ENCODE assay signal across 19 mouse cellular contexts in genomic region chr7:97730427-97730826, GRCm38 (mm10). TPM values are rescaled to one million over a fixed set of nuclear protein-coding genes. Genes with fewer than 3 reads are reported as not detected.
DNase-seq lines count a peak whose midpoint lies in the region; ATAC-seq lines count a peak whose summit lies in the region.
"Had no signal": no experiment of that assay in that cellular context is flagged by ENCODE, and none has a peak within 500 bp of the region (broad histone marks: within the 10 kb centered on the region; RNA-seq: fewer than 3 reads in every experiment).

No protein-coding gene starts in this region.

- H3K27ac ChIP-seq in midbrain, embryonic 11.5 days (ENCODE audit: low read depth, low read length): no peak overlapping the region
- no peak overlapping the region for H3K27ac ChIP-seq in midbrain, embryonic 14.5 days (replicated peaks; ENCODE audit: low read depth, low read length)
- H3K27ac ChIP-seq: embryonic facial prominence, embryonic 15.5 days; hindbrain, embryonic 15.5 days; liver, embryonic 12.5 days had no signal

- H3K9ac ChIP-seq in midbrain, embryonic 11.5 days (ENCODE audit: low read length): no peak overlapping the region
- H3K9ac ChIP-seq in midbrain, embryonic 14.5 days (replicated peaks; ENCODE audit: low read length): no peak overlapping the region
- H3K9ac ChIP-seq: embryonic facial prominence, embryonic 15.5 days; hindbrain, embryonic 15.5 days; liver, embryonic 12.5 days; lung, embryonic 14.5 days had no signal

- peaks cover 20% of the 10 kb centered on the region for H3K4me1 ChIP-seq in midbrain, embryonic 11.5 days (ENCODE audit: control insufficient read depth, insufficient read depth, low read length)
- H3K4me1 ChIP-seq in midbrain, embryonic 14.5 days (ENCODE audit: control insufficient read depth, insufficient read depth, low read length): peaks cover 3% of the 10 kb centered on the region; the same call in 1 of the 2 replicates
- H3K4me1 ChIP-seq: embryonic facial prominence, embryonic 15.5 days had no signal

- H3K4me2 ChIP-seq in midbrain, embryonic 11.5 days: no peak overlapping the region
- no peak overlapping the region for H3K4me2 ChIP-seq in midbrain, embryonic 14.5 days (ENCODE audit: low read length)
- H3K4me2 ChIP-seq: embryonic facial prominence, embryonic 15.5 days; hindbrain, embryonic 15.5 days; liver, embryonic 12.5 days; lung, embryonic 14.5 days had no signal

- WGBS in midbrain, embryonic 11.5 days: 35% methylated on average over 3 of the region's 3 CpGs
- WGBS in midbrain, embryonic 14.5 days: 26% methylated on average over 3 of the region's 3 CpGs

- peak; percentile 16 for DNase-seq in kidney, postnatal 14 days
- DNase-seq in kidney, postnatal 10 days: no peak
- no peak for DNase-seq in midbrain, embryonic 11.5 days (ENCODE audit: low spot score, missing footprints)
- no peak for DNase-seq in midbrain, embryonic 14.5 days
- peak; percentile 81 for DNase-seq in thymus, postnatal 14 days
- no peak for DNase-seq in frontal cortex, postnatal 36 days (ENCODE audit: low spot score in 2 of 2)
- no peak for DNase-seq in cerebellum, adult 11 months
- DNase-seq: adrenal gland, adult 2 months; cerebellum, adult 9-10 months; heart, postnatal 14 days; left cerebral cortex, postnatal 4 days; lung, embryonic 14.5 days; lung, postnatal 36 days; right cerebral cortex, postnatal 4 days had no signal

- ATAC-seq in midbrain, embryonic 11.5 days (ENCODE audit: low FRiP score): 0 out of 2 replicates have a peak, but pooled peaks have one; percentile 20
- no peak for ATAC-seq in midbrain, embryonic 14.5 days (ENCODE audit: low FRiP score, low TSS enrichment)
- ATAC-seq: forebrain, embryonic 16.5 days; intestine, embryonic 16.5 days; liver, embryonic 12.5 days had no signal

- no peak overlapping the region for H3K4me3 ChIP-seq in midbrain, embryonic 11.5 days (ENCODE audit: low read depth, low read length)
- H3K4me3 ChIP-seq in midbrain, embryonic 14.5 days (replicated peaks; ENCODE audit: low read depth, low read length): no peak overlapping the region
- H3K4me3 ChIP-seq: embryonic facial prominence, embryonic 15.5 days; hindbrain, embryonic 15.5 days; liver, embryonic 12.5 days had no signal

- no peaks in the 10 kb centered on the region for H3K9me3 ChIP-seq in midbrain, embryonic 11.5 days (ENCODE audit: control insufficient read depth, low read length)
- H3K9me3 ChIP-seq in midbrain, embryonic 14.5 days (ENCODE audit: control insufficient read depth, low read length): no peaks in the 10 kb centered on the region
- H3K9me3 ChIP-seq: embryonic facial prominence, embryonic 15.5 days; hindbrain, embryonic 15.5 days; liver, embryonic 12.5 days had no signal

- H3K27me3 ChIP-seq in midbrain, embryonic 11.5 days (ENCODE audit: control insufficient read depth, insufficient read depth, low read length): no peaks in the 10 kb centered on the region
- no peaks in the 10 kb centered on the region for H3K27me3 ChIP-seq in midbrain, embryonic 14.5 days (ENCODE audit: control insufficient read depth, insufficient read depth, low read length)
- H3K27me3 ChIP-seq: embryonic facial prominence, embryonic 15.5 days; hindbrain, embryonic 15.5 days; liver, embryonic 12.5 days had no signal

- H3K36me3 ChIP-seq in midbrain, embryonic 11.5 days (ENCODE audit: control insufficient read depth, insufficient read depth, low read length): no peaks in the 10 kb centered on the region
- H3K36me3 ChIP-seq in midbrain, embryonic 14.5 days (ENCODE audit: control insufficient read depth, insufficient read depth, low read length): peaks cover 7% of the 10 kb centered on the region

RNA-seq across cellular contexts. Expression of gene Aqp11, which starts 7.7 kb away (rescaled TPM):
- 4.1 and 5.7 TPM in 2 replicates for polyA plus RNA-seq in midbrain, embryonic 11.5 days (2014; fragmentation: Nextera tagmentation; extraction: Ambion mirVana)
- 17.2 and 18.5 TPM in 2 replicates for polyA plus RNA-seq in midbrain, embryonic 14.5 days (2014; fragmentation: Nextera tagmentation; extraction: Ambion mirVana)

RNA-seq across cellular contexts. Expression of gene Clns1a, which starts 34.0 kb away (rescaled TPM):
- polyA plus RNA-seq in midbrain, embryonic 11.5 days (2014; fragmentation: Nextera tagmentation; extraction: Ambion mirVana): 250 and 260 TPM in 2 replicates
- polyA plus RNA-seq in midbrain, embryonic 14.5 days (2014; fragmentation: Nextera tagmentation; extraction: Ambion mirVana): 190 and 195 TPM in 2 replicates

RNA-seq across cellular contexts. Expression of gene Pak1, which starts 57.9 kb away (rescaled TPM):
- 120 and 125 TPM in 2 replicates for polyA plus RNA-seq in midbrain, embryonic 11.5 days (2014; fragmentation: Nextera tagmentation; extraction: Ambion mirVana)
- 117 and 171 TPM in 2 replicates for polyA plus RNA-seq in midbrain, embryonic 14.5 days (2014; fragmentation: Nextera tagmentation; extraction: Ambion mirVana)

Comparison
In these comparisons a context has a peak if more than half of its experiments do, and no peak if none do; other contexts are left out.
1. DNase-seq: peak in kidney, postnatal 14 days (single experiment) and thymus, postnatal 14 days (single experiment); none in kidney, postnatal 10 days (single experiment), midbrain, embryonic 11.5 days (single experiment), midbrain, embryonic 14.5 days (single experiment), frontal cortex, postnatal 36 days (0 of 2) and cerebellum, adult 11 months (single experiment).